Mouse (Mus musculus): ENCODE results near the gene Pde1b.

DNA sequence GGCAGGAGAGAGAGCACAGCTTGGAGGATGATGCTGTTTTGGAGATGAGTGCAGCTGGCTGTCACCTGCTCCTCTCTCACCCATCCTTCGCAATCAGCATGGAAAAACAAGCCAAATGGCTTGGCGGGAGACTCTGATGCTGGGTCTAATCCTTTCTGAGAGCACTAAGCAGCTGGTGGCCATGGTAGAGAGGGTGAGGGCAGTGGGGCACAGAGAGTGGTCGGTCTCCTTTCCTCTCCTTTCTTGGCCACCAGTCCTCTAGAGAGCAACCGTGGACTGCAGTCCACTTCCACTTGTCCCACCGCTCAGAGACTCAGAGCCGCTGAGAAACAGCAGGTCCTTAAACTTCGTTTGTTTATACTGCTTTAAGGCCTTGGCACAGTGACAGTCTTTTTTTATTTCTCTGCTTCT, 10.8 kb downstream of the Pde1b start:
- TF ChIP-seq CTCF (IDR thresholded peaks at IDR 0.05; ENCODE audit: low read depth) (no peak), EP300 (IDR thresholded peaks at IDR 0.05; ENCODE audit: low read depth) (no peak)
